Mouse (Mus musculus) kidney, adult 2 months (tissue): ENCODE results near the gene Ube2q2.

Source experiments
- CTCF ChIP-seq: fragments of 200-500 bp; conservative IDR thresholded peaks from 2 replicates; pipeline ENCODE4 v1.5.1; 2011; ENCODE audit warnings: low read depth, mild to moderate bottlenecking, control low read depth, low read length, moderate library complexity, mixed read lengths; ENCODE audit not compliant: insufficient read depth, insufficient read length
- POLR2A ChIP-seq: fragments of 200-500 bp; IDR thresholded peaks from one replicate; pipeline ENCODE4 v1.6.1; 2011; ENCODE audit warnings: low read depth, low read length, control low read depth

- no peak for TF ChIP-seq CTCF
- TF ChIP-seq POLR2A: no peak
These were observed 66.4 kb downstream of the Ube2q2 start for GRCm38 (mm10) chr9:55215056-55215455.
